Mouse (Mus musculus): ENCODE measurements around the gene Ccdc189.

Ccdc189 gene

GRCm38 (mm10) chr7:127592575-127592974, 4.2 kb upstream of the Ccdc189 start:
- DNase-seq (ENCODE audit: low spot score), result no peak

GRCm38 (mm10) chr7:127591108-127591507, 2.7 kb upstream of the Ccdc189 start:
- DNase-seq (ENCODE audit: low spot score), result no peak

- DNase-seq (ENCODE audit: low spot score), result no peak
Measured at GRCm38 (mm10) chr7:127589637-127590036, 1.2 kb upstream of the Ccdc189 start.

- no peak for DNase-seq (ENCODE audit: low spot score)
Measured at GRCm38 (mm10) chr7:127588901-127589300, 506 bp upstream of the Ccdc189 start.

GRCm38 (mm10) chr7:127587196-127587595, 1.2 kb downstream of the Ccdc189 start:
- no peak for DNase-seq (ENCODE audit: low spot score)

GRCm38 (mm10) chr7:127586149-127586548, 2.2 kb downstream of the Ccdc189 start:
- DNase-seq (ENCODE audit: low spot score), result no peak

- DNase-seq (ENCODE audit: low spot score), result no peak
Measured at GRCm38 (mm10) chr7:127585031-127585430, 3.4 kb downstream of the Ccdc189 start.

GRCm38 (mm10) chr7:127583260-127583659, 5.1 kb downstream of the Ccdc189 start:
- no peak for DNase-seq (ENCODE audit: low spot score)

GRCm38 (mm10) chr7:127574115-127574514, 14.3 kb downstream of the Ccdc189 start:
- no peak for DNase-seq (ENCODE audit: low spot score)

- DNase-seq (ENCODE audit: low spot score), result no peak
Measured at GRCm38 (mm10) chr7:127573503-127574008, 14.8 kb downstream of the Ccdc189 start.

GRCm38 (mm10) chr7:127572895-127573471, 15.4 kb downstream of the Ccdc189 start, which contains the start of gene Phkg2:
Gene Phkg2, plus strand, starts transcription at chr7:127573340.
- peak; percentile 97 for DNase-seq (ENCODE audit: low spot score)

GRCm38 (mm10) chr7:127564381-127565150, 23.8 kb downstream of the Ccdc189 start:
- DNase-seq (ENCODE audit: low spot score), result peak; percentile 71

- no peak for DNase-seq (ENCODE audit: low spot score)
Measured at GRCm38 (mm10) chr7:127561340-127561858, 27.0 kb downstream of the Ccdc189 start, which contains the start of gene Tmem265. Gene Tmem265, plus strand, starts transcription at chr7:127561390.

GRCm38 (mm10) chr7:127560580-127560979, 27.8 kb downstream of the Ccdc189 start:
- DNase-seq (ENCODE audit: low spot score), result no peak

- no peak for DNase-seq (ENCODE audit: low spot score)
Measured at GRCm38 (mm10) chr7:127551558-127551957, 36.8 kb downstream of the Ccdc189 start.

GRCm38 (mm10) chr7:127549116-127549835, 39.1 kb downstream of the Ccdc189 start:
- peak; percentile 30 for DNase-seq (ENCODE audit: low spot score)

GRCm38 (mm10) chr7:127541671-127542070, 46.7 kb downstream of the Ccdc189 start:
- no peak for DNase-seq (ENCODE audit: low spot score)
